Mouse (Mus musculus): ENCODE measurements around the gene Rfx8.

- TF ChIP-seq CTCF (IDR thresholded peaks at IDR 0.05; ENCODE audit: control insufficient read depth, insufficient read depth, insufficient read length) = no peak
- TF ChIP-seq USF1 (IDR thresholded peaks at IDR 0.05; ENCODE audit: low read depth) = no peak
- no peak for TF ChIP-seq CEBPB (IDR thresholded peaks at IDR 0.05; ENCODE audit: low read depth)
- no peak for TF ChIP-seq MAX (IDR thresholded peaks at IDR 0.05)
Measured at GRCm38 (mm10) chr1:39732081-39732480, 11.3 kb upstream of the Rfx8 start.
